20 mouse cellular contexts compared by ENCODE assay signal in genomic region chr12:98213791-98214190, GRCm38 (mm10). TPM values are rescaled to one million over a fixed set of nuclear protein-coding genes. Genes with fewer than 3 reads are reported as not detected.
DNase-seq lines count a peak whose midpoint lies in the region; ATAC-seq and TF ChIP-seq lines count a peak whose summit lies in the region.
"Had no signal": no experiment of that assay in that cellular context is flagged by ENCODE, and none has a peak within 500 bp of the region (broad histone marks: within the 10 kb centered on the region; RNA-seq: fewer than 3 reads in every experiment).

No protein-coding gene starts in this region.

- no peaks in the 10 kb centered on the region for H3K27me3 ChIP-seq in midbrain, embryonic 11.5 days (ENCODE audit: control insufficient read depth, insufficient read depth, low read length)
- no peaks in the 10 kb centered on the region for H3K27me3 ChIP-seq in midbrain, embryonic 16.5 days (ENCODE audit: control insufficient read depth, insufficient read depth, low read depth, low read length)
- no peaks in the 10 kb centered on the region for H3K27me3 ChIP-seq in forebrain, embryonic 16.5 days (replicated peaks; ENCODE audit: control insufficient read depth, insufficient read depth, low read length)
- H3K27me3 ChIP-seq: embryonic facial prominence, embryonic 12.5 days; forebrain, embryonic 13.5 days; forebrain, embryonic 15.5 days had no signal

- H3K4me1 ChIP-seq in midbrain, embryonic 11.5 days (ENCODE audit: control insufficient read depth, insufficient read depth, low read length), result no peaks in the 10 kb centered on the region
- H3K4me1 ChIP-seq in midbrain, embryonic 16.5 days (ENCODE audit: control insufficient read depth, insufficient read depth, low read length), result no peaks in the 10 kb centered on the region
- no peaks in the 10 kb centered on the region for H3K4me1 ChIP-seq in ES-E14 (ENCODE audit: control insufficient read depth in 2 of 2, insufficient read depth in 2 of 2, low read length in 2 of 2, poor library complexity in 1 of 2)
- H3K4me1 ChIP-seq in forebrain, embryonic 16.5 days (replicated peaks; ENCODE audit: control insufficient read depth, insufficient read depth, low read length), result no peaks in the 10 kb centered on the region
- H3K4me1 ChIP-seq: embryonic facial prominence, embryonic 12.5 days; forebrain, embryonic 13.5 days; forebrain, embryonic 15.5 days had no signal

- H3K36me3 ChIP-seq in midbrain, embryonic 11.5 days (ENCODE audit: control insufficient read depth, insufficient read depth, low read length), result no peaks in the 10 kb centered on the region
- no peaks in the 10 kb centered on the region for H3K36me3 ChIP-seq in midbrain, embryonic 16.5 days (ENCODE audit: control insufficient read depth, insufficient read depth, low read length)
- no peaks in the 10 kb centered on the region; the same call in 1 of the 2 replicates for H3K36me3 ChIP-seq in ES-E14 (ENCODE audit: control insufficient read depth, insufficient read depth, low read length, poor library complexity, severe bottlenecking)
- no peaks in the 10 kb centered on the region for H3K36me3 ChIP-seq in forebrain, embryonic 16.5 days (ENCODE audit: control insufficient read depth, insufficient read depth)
- H3K36me3 ChIP-seq: forebrain, embryonic 15.5 days had no signal

- H3K27ac ChIP-seq in midbrain, embryonic 11.5 days (ENCODE audit: low read depth, low read length), result no peak overlapping the region
- no peak overlapping the region for H3K27ac ChIP-seq in midbrain, embryonic 16.5 days (ENCODE audit: low read length)
- no peak overlapping the region for H3K27ac ChIP-seq in ES-E14 (ENCODE audit: insufficient read depth, low read depth, low read length, poor library complexity, severe bottlenecking)
- H3K27ac ChIP-seq in forebrain, embryonic 16.5 days (ENCODE audit: low read length), result no peak overlapping the region
- H3K27ac ChIP-seq: embryonic facial prominence, embryonic 10.5 days; embryonic facial prominence, embryonic 12.5 days; forebrain, embryonic 13.5 days; forebrain, embryonic 15.5 days had no signal

- DNase-seq in midbrain, embryonic 11.5 days (ENCODE audit: low spot score, missing footprints), result peak; percentile 26
- no peak for DNase-seq in ES-E14 (ENCODE audit: low read depth, low spot score)
- peak; percentile 10 for DNase-seq in naive thymus-derived CD4-positive, alpha-beta T cell, adult 2 months (ENCODE audit: low read depth)
- DNase-seq: adrenal gland, adult 2 months; adrenal gland, postnatal 10 days; adrenal gland, postnatal 25 days; cerebellum, adult 11 months; cerebellum, adult 18-20 months; cerebellum, adult 8-10 months; cerebellum, adult 9-11 months; cerebellum, postnatal 14 days had no signal

- H3K9ac ChIP-seq in midbrain, embryonic 11.5 days (ENCODE audit: low read length), result no peak overlapping the region
- H3K9ac ChIP-seq in midbrain, embryonic 16.5 days (ENCODE audit: low read depth, low read length), result no peak overlapping the region
- H3K9ac ChIP-seq in ES-E14 (ENCODE audit: insufficient read depth, low read depth, low read length, poor library complexity, severe bottlenecking), result no peak overlapping the region
- H3K9ac ChIP-seq in forebrain, embryonic 16.5 days (replicated peaks; ENCODE audit: low read depth, low read length), result no peak overlapping the region
- H3K9ac ChIP-seq: embryonic facial prominence, embryonic 12.5 days; forebrain, embryonic 13.5 days; forebrain, embryonic 15.5 days had no signal

- in situ Hi-C loops in ES-E14 (cut with MboI; ENCODE audit: low sequenced_read_pairs in 2 of 2, unreplicated experiment in 2 of 2), result no loop called here

- H3K4me3 ChIP-seq in midbrain, embryonic 11.5 days (ENCODE audit: low read depth, low read length), result no peak overlapping the region
- H3K4me3 ChIP-seq in midbrain, embryonic 16.5 days (ENCODE audit: low read depth, low read length), result no peak overlapping the region
- H3K4me3 ChIP-seq in ES-E14 (ENCODE audit: insufficient read depth in 1 of 2, low read depth in 1 of 2, low read length in 2 of 2, poor library complexity in 1 of 2, severe bottlenecking in 1 of 2), result no peak overlapping the region
- H3K4me3 ChIP-seq in forebrain, embryonic 16.5 days (replicated peaks; ENCODE audit: low read length), result no peak overlapping the region
- H3K4me3 ChIP-seq: embryonic facial prominence, embryonic 10.5 days; embryonic facial prominence, embryonic 12.5 days; forebrain, embryonic 13.5 days; forebrain, embryonic 15.5 days had no signal

- H3K9me3 ChIP-seq in midbrain, embryonic 11.5 days (ENCODE audit: control insufficient read depth, low read length), result no peaks in the 10 kb centered on the region
- H3K9me3 ChIP-seq in midbrain, embryonic 16.5 days (replicated peaks; ENCODE audit: control insufficient read depth, low read length, poor library complexity, severe bottlenecking), result no peaks in the 10 kb centered on the region
- no peaks in the 10 kb centered on the region for H3K9me3 ChIP-seq in ES-E14 (ENCODE audit: control insufficient read depth, insufficient read depth, low read depth, low read length)
- H3K9me3 ChIP-seq in forebrain, embryonic 16.5 days (ENCODE audit: control insufficient read depth, low read length), result no peaks in the 10 kb centered on the region
- H3K9me3 ChIP-seq: embryonic facial prominence, embryonic 10.5 days; embryonic facial prominence, embryonic 12.5 days; forebrain, embryonic 13.5 days; forebrain, embryonic 15.5 days had no signal

- no peak for ATAC-seq in midbrain, embryonic 11.5 days (ENCODE audit: low FRiP score)
- ATAC-seq in midbrain, embryonic 16.5 days, result no peak
- ATAC-seq in megakaryocyte progenitor cell, adult 5-6 weeks (replicated peaks; ENCODE audit: poor library complexity), result no peak
- no peak for ATAC-seq in forebrain, embryonic 16.5 days
- ATAC-seq: forebrain, embryonic 13.5 days; forebrain, embryonic 15.5 days had no signal

- WGBS in midbrain, embryonic 11.5 days, result 90% methylated on average over 7 of the region's 7 CpGs
- 88% methylated on average over 7 of the region's 7 CpGs for WGBS in midbrain, embryonic 16.5 days
- 91% methylated on average over 7 of the region's 7 CpGs for WGBS in forebrain, embryonic 16.5 days

- H3K4me2 ChIP-seq in midbrain, embryonic 11.5 days, result no peak overlapping the region
- no peak overlapping the region for H3K4me2 ChIP-seq in midbrain, embryonic 16.5 days (ENCODE audit: low read length)
- H3K4me2 ChIP-seq in forebrain, embryonic 16.5 days (ENCODE audit: low read length), result no peak overlapping the region
- H3K4me2 ChIP-seq: embryonic facial prominence, embryonic 12.5 days; forebrain, embryonic 13.5 days; forebrain, embryonic 15.5 days had no signal

TF ChIP-seq in ES-E14, 5 proteins besides CTCF, POLR2A, EP300 and RAD21:
- TF ChIP-seq ZC3H11A (IDR thresholded peaks at IDR 0.05; ENCODE audit: borderline replicate concordance, low read depth, low read length) (no peak), HCFC1 (IDR thresholded peaks at IDR 0.05; ENCODE audit: borderline replicate concordance, insufficient read depth, low read length) (no peak), ZNF384 (IDR thresholded peaks at IDR 0.05; ENCODE audit: low read depth, low read length) (no peak), CHD2 (IDR thresholded peaks at IDR 0.05; ENCODE audit: low read depth, low read length) (peak; percentile 59; the same call in 1 of the 2 replicates), MAFK (IDR thresholded peaks at IDR 0.05; ENCODE audit: insufficient read depth, low read depth, low read length) (no peak)

RNA-seq across cellular contexts. Expression of gene Galc, which starts 45.5 kb away (rescaled TPM):
- 14.3 and 14.7 TPM in 2 replicates for polyA plus RNA-seq in midbrain, embryonic 11.5 days (2014; fragmentation: Nextera tagmentation; extraction: Ambion mirVana)
- 12.6 and 12.7 TPM in 2 replicates for polyA plus RNA-seq in midbrain, embryonic 16.5 days (2015; fragmentation: Nextera tagmentation; extraction: Ambion mirVana)
- 7.5 and 8.2 TPM in 2 replicates for total RNA-seq in ES-E14 (2012; rRNA removed)
- total RNA-seq in megakaryocyte progenitor cell, adult 5-6 weeks (2015), result 16.6 and 20.1 TPM in 2 replicates
- total RNA-seq in megakaryocyte progenitor cell, adult 5-6 weeks (2017), result 6.0 and 9.9 TPM in 2 replicates
- 10.0 and 10.3 TPM in 2 replicates for polyA plus RNA-seq in forebrain, embryonic 16.5 days (2015; fragmentation: Nextera tagmentation; extraction: Ambion mirVana)
- total RNA-seq: MEL had no signal

RNA-seq across cellular contexts. Expression of gene Gpr65, which starts 54.6 kb away (rescaled TPM):
- 0.57 and 0.82 TPM in 2 replicates for polyA plus RNA-seq in midbrain, embryonic 11.5 days (2014; fragmentation: Nextera tagmentation; extraction: Ambion mirVana)
- polyA plus RNA-seq in midbrain, embryonic 16.5 days (2015; fragmentation: Nextera tagmentation; extraction: Ambion mirVana), result 0.22 and 0.31 TPM in 2 replicates
- total RNA-seq in ES-E14 (2012; rRNA removed), result 0.13 TPM in 1 of 2 replicates, not detected in the other
- 35.7 and 36.4 TPM in 2 replicates for total RNA-seq in megakaryocyte progenitor cell, adult 5-6 weeks (2015)
- total RNA-seq in megakaryocyte progenitor cell, adult 5-6 weeks (2017), result 42.2 and 42.5 TPM in 2 replicates
- 0.19 TPM in 1 of 2 replicates, not detected in the other for polyA plus RNA-seq in forebrain, embryonic 16.5 days (2015; fragmentation: Nextera tagmentation; extraction: Ambion mirVana)
- total RNA-seq: MEL had no signal
- polyA plus RNA-seq: C2C12 had no signal
